Mouse (Mus musculus): ENCODE results near the gene Zbtb4.

DNA sequence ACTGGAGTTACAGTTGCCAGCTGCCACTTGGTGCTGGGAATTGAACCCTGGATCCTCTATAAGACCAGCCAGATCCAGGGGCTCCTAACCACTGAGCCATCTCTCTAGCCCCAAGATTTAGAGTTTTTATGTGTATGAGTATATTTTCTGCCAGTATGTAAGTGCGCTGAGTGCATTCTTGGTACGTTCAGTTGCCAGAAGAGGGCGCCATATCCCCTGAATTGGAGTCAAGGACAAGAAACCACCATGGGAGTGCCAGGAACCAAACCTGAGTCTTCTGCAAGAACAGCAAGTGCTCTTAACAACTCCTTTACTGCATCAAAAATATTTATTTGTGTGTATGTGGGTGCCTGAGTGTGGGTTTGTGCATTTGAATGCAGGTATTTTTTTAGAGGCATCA, 36.6 kb upstream of the Zbtb4 start:
- TF ChIP-seq CTCF (IDR thresholded peaks at IDR 0.05; ENCODE audit: control insufficient read depth, insufficient read depth, insufficient read length) (no peak), CEBPB (IDR thresholded peaks at IDR 0.05; ENCODE audit: low read depth) (no peak), MYOG (IDR thresholded peaks at IDR 0.05; ENCODE audit: control insufficient read depth, extremely low read depth, insufficient read length) (no peak), USF1 (IDR thresholded peaks at IDR 0.05; ENCODE audit: low read depth) (no peak)
